Mouse (Mus musculus): ENCODE measurements at regions not wholly inside any gene's neighbourhood (a gene's known extent, or its start where the extent isn't known, plus 50 kb on each side); places are given as distances from the start of the nearest gene placed in this dataset.

DNA sequence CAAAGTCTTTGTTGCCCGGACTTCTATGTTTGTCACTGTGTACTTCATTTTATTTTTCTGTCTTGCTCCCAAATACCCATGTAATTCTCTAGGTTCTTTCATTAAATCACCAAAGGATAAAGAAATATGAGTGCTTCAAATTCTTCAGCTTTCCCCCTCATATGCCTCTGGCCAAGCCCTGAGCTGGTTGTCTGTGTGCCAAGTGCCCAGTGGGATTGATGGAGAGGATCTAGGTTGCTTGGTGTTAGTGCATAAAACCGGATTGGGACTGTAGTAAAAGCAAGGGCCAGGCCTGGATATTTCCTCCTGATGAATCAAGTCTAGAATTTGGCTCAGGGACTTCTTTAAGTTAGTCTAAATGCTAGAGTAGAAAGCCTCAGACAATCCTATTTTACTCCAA lies 229.0 kb downstream of the Sec61b start:
- H3K27ac ChIP-seq = no peak overlapping the region
- ATAC-seq (ENCODE audit: insufficient read depth) (no peak), DNase-seq (ENCODE audit: low read depth in 3 of 3, low spot score in 3 of 3) (no peak)
- no peak overlapping the region for H3K4me2 ChIP-seq (ENCODE audit: low read depth)
- no peak overlapping the region for H3K9ac ChIP-seq (replicated peaks)
- TF ChIP-seq CTCF (IDR thresholded peaks at IDR 0.05; ENCODE audit: low read depth) (no peak), EP300 (IDR thresholded peaks at IDR 0.05; ENCODE audit: low read depth) (no peak)
- no peaks in the 10 kb centered on the region for H3K27me3 ChIP-seq (ENCODE audit: control insufficient read depth, insufficient read depth, low read length)
- H3K4me1 ChIP-seq (replicated peaks; ENCODE audit: control insufficient read depth in 2 of 2, insufficient read depth in 2 of 2, low read length in 1 of 2) = no peaks in the 10 kb centered on the region
- no peaks in the 10 kb centered on the region for H3K9me3 ChIP-seq (ENCODE audit: control insufficient read depth, low read length)
- WGBS (ENCODE audit: insufficient replicate concordance) = 48% methylated on average over 2 of the region's 2 CpGs
- no peaks in the 10 kb centered on the region for H3K36me3 ChIP-seq (replicated peaks; ENCODE audit: control insufficient read depth, insufficient read depth, low read depth)
- no peak overlapping the region for H3K4me3 ChIP-seq (ENCODE audit: insufficient read depth in 1 of 2, low read depth in 2 of 2, low read length in 2 of 2)

DNA sequence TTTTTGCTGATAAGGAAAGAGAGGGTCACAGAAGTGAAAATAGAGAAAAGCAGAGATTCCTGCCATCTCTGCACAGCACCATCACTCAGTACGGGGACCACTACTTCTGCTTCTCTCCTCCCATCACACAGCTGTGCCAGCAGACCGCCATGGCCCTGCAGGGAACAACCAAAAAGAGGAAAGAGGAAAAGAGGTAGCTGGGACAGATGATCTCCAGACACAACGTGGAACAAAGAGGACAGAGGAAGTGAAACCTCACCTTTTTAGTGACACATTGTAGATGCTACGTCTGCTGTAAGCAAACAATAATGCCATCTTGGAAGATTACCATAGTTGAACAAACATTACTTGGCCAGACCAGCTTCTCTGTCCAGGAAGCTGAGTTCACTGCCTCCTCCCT lies 230.1 kb downstream of the Sec61b start:
- no peaks in the 10 kb centered on the region for H3K36me3 ChIP-seq (replicated peaks; ENCODE audit: control insufficient read depth, insufficient read depth, low read depth)
- H3K4me2 ChIP-seq (ENCODE audit: low read depth) = no peak overlapping the region
- DNase-seq (ENCODE audit: low read depth in 3 of 3, low spot score in 3 of 3) = no peak
- H3K9me3 ChIP-seq (ENCODE audit: control insufficient read depth, low read length) = no peaks in the 10 kb centered on the region
- no peak overlapping the region for H3K9ac ChIP-seq (replicated peaks)
- no peak overlapping the region for H3K4me3 ChIP-seq (ENCODE audit: insufficient read depth in 1 of 2, low read depth in 2 of 2, low read length in 2 of 2)
- no peak for TF ChIP-seq CTCF (IDR thresholded peaks at IDR 0.05; ENCODE audit: low read depth)
- no peak for TF ChIP-seq EP300 (IDR thresholded peaks at IDR 0.05; ENCODE audit: low read depth)
- H3K27me3 ChIP-seq (ENCODE audit: control insufficient read depth, insufficient read depth, low read length) = no peaks in the 10 kb centered on the region
- no peak for ATAC-seq (ENCODE audit: insufficient read depth)
- no peaks in the 10 kb centered on the region for H3K4me1 ChIP-seq (replicated peaks; ENCODE audit: control insufficient read depth in 2 of 2, insufficient read depth in 2 of 2, low read length in 1 of 2)
- WGBS (ENCODE audit: insufficient replicate concordance) = 15% methylated on average over 4 of the region's 4 CpGs
- no peak overlapping the region for H3K27ac ChIP-seq

DNA sequence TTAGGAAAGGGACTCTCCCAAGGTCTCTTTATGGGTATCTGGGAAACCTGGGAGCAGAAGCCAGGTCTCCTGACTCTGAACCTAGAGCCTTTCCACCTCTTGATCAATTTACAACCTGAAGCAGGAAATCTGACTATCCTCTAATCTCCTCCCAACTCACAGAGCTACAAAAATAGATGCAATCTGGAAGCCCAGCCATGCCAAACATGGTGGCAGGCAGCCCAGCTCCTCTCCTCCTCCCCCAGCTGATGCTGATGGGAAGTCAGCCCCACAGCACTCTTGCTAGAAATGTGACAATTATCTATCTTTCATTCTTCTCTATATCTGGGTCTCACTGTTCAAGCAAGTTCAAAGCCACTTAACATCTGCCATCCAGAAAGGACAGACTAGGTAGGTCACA lies 233.5 kb downstream of the Sec61b start:
- no peaks in the 10 kb centered on the region for H3K27me3 ChIP-seq (ENCODE audit: control insufficient read depth, insufficient read depth, low read length)
- no peaks in the 10 kb centered on the region for H3K9me3 ChIP-seq (ENCODE audit: control insufficient read depth, low read length)
- no peak overlapping the region for H3K27ac ChIP-seq
- TF ChIP-seq CTCF (IDR thresholded peaks at IDR 0.05; ENCODE audit: low read depth) = no peak
- TF ChIP-seq EP300 (IDR thresholded peaks at IDR 0.05; ENCODE audit: low read depth) = no peak
- no peak overlapping the region for H3K4me3 ChIP-seq (ENCODE audit: insufficient read depth in 1 of 2, low read depth in 2 of 2, low read length in 2 of 2)
- H3K9ac ChIP-seq (replicated peaks) = no peak overlapping the region
- no peak overlapping the region for H3K4me2 ChIP-seq (ENCODE audit: low read depth)
- no peaks in the 10 kb centered on the region for H3K4me1 ChIP-seq (replicated peaks; ENCODE audit: control insufficient read depth in 2 of 2, insufficient read depth in 2 of 2, low read length in 1 of 2)
- H3K36me3 ChIP-seq (replicated peaks; ENCODE audit: control insufficient read depth, insufficient read depth, low read depth) = no peaks in the 10 kb centered on the region
- ATAC-seq (ENCODE audit: insufficient read depth) (no peak), DNase-seq (ENCODE audit: low read depth in 3 of 3, low spot score in 3 of 3) (no peak)

DNA sequence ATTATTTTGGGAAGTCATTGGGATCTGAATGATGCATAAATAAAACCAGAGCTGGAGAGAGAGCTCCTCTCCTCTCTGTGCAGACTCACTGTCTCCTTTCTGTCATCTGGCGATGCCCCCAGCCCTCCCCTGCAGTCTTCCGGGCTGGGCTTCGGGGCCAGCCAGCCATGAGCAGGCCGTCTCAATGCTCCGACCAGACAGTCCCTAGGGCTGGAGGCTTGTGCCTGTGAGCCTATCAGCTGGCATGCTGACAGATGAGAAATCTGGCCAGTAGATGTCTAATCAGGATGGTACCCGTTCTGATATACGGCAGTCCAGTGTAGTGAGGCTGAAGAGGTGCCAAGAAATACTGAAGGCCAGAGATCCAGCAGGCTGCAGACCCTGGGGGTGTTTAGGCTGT lies 238.9 kb downstream of the Sec61b start:
- no peak overlapping the region for H3K4me2 ChIP-seq (ENCODE audit: low read depth)
- no peaks in the 10 kb centered on the region for H3K9me3 ChIP-seq (ENCODE audit: control insufficient read depth, low read length)
- H3K4me3 ChIP-seq (ENCODE audit: insufficient read depth in 1 of 2, low read depth in 2 of 2, low read length in 2 of 2) = no peak overlapping the region
- WGBS (ENCODE audit: insufficient replicate concordance) = 76% methylated on average over 7 of the region's 7 CpGs
- no peaks in the 10 kb centered on the region for H3K27me3 ChIP-seq (ENCODE audit: control insufficient read depth, insufficient read depth, low read length)
- TF ChIP-seq CTCF (IDR thresholded peaks at IDR 0.05; ENCODE audit: low read depth) (no peak), EP300 (IDR thresholded peaks at IDR 0.05; ENCODE audit: low read depth) (no peak)
- H3K36me3 ChIP-seq (replicated peaks; ENCODE audit: control insufficient read depth, insufficient read depth, low read depth) = no peaks in the 10 kb centered on the region
- ATAC-seq (ENCODE audit: insufficient read depth) (no peak), DNase-seq (ENCODE audit: low read depth in 3 of 3, low spot score in 3 of 3) (no peak)
- H3K27ac ChIP-seq = no peak overlapping the region
- no peak overlapping the region for H3K9ac ChIP-seq (replicated peaks)
- no peaks in the 10 kb centered on the region for H3K4me1 ChIP-seq (replicated peaks; ENCODE audit: control insufficient read depth in 2 of 2, insufficient read depth in 2 of 2, low read length in 1 of 2)

DNA sequence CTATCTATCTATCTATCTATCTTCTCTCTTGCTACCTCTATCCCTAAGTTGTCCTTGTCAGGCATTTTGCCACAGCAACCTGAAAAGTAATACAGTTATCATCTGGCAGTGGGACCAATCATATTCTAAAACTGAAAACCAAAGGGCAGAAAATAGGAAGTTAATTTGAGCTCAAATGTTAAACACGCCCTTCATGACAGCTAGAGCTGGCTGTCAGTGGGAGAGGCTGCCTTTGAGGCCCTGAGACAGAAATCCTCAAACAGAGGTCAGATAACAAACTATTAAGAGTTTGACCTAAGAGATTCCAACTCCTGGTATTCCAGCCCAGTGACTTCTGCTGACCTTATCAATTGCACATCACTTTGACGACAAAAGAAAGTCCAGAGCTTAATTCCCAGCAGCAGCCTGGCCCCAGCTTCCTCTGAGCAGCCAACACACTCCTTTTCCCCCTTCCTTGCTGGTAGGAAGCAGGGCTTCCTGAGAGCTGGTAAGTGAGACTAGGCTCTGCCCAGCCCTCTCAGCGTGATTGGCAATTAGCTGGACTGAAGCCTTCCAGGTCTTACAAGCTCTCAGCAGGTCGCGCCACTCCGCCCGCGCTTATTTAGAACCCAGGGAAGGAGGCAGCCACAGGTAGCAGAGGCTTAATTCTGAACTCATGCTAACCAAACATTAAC lies 250.0 kb downstream of the Sec61b start:
- Histone ChIP-seq H3K27ac (no peak overlapping the region), H3K9ac (replicated peaks) (no peak overlapping the region), H3K4me2 (ENCODE audit: low read depth) (no peak overlapping the region), H3K9me3 (ENCODE audit: control insufficient read depth, low read length) (no peaks in the 10 kb centered on the region), H3K4me1 (replicated peaks; ENCODE audit: control insufficient read depth in 2 of 2, insufficient read depth in 2 of 2, low read length in 1 of 2) (no peaks in the 10 kb centered on the region), H3K27me3 (ENCODE audit: control insufficient read depth, insufficient read depth, low read length) (no peaks in the 10 kb centered on the region), H3K36me3 (replicated peaks; ENCODE audit: control insufficient read depth, insufficient read depth, low read depth) (no peaks in the 10 kb centered on the region), H3K4me3 (ENCODE audit: insufficient read depth in 1 of 2, low read depth in 2 of 2, low read length in 2 of 2) (no peak overlapping the region)
- no peak for TF ChIP-seq EP300 (IDR thresholded peaks at IDR 0.05; ENCODE audit: low read depth)
- ATAC-seq (ENCODE audit: insufficient read depth) (no peak), DNase-seq (ENCODE audit: low read depth in 3 of 3, low spot score in 3 of 3) (no peak)
- 22% methylated on average over 8 of the region's 8 CpGs for WGBS (ENCODE audit: insufficient replicate concordance)
